Mouse (Mus musculus): Measurements from ENCODE around the gene Foxk1. TPM values are rescaled to one million over a fixed set of nuclear protein-coding genes. Genes with fewer than 3 reads are reported as not detected.

Foxk1 gene
- total RNA-seq, 2 experiments from 2014 or later = 14.5 to 21.2 TPM

DNA sequence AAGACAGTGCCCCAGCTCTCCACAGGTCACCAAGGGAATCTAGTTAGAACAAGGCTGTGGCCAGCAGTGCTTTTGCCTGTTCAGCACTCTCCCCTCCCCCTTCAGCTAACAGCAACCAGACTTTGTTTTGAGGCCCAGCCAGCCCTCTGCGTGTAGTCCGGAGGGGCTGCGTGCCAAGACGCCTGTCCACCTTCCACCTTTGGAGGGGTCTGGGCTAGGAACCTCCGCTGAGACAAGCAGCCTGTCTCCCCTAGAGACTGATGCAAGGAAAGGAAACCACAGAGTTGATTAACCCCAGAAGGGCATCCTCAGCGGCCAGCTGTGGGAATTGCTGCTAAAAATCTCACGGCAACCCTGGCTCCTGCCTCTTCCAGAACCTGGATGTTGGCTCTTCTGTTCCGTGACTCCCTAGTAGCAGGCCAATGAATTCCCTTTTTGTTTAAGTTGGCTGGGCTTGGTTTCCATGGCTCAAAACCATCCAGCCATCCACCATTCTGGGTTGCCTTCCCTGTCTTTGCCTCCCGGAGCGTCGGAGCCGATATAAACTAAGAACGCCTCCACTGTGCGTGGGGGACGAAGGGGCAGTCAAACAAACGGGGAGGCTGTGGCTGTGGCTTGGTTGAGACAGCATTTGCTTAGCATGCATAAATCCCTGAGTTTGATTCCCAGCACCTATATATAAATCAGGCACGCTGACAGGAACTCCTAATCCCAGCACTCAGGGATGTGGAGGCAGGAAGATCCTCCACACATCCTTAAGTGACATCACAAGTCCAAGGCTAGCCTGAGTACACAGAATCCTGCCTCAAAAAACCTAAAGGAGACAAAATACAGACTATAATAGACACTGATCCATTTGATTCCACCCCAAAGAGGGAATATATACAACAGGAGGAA lies 14.3 kb upstream of the Foxk1 start:
- peak; percentile 16; the same call in 1 of the 2 replicates for ATAC-seq (ENCODE audit: poor library complexity, severe bottlenecking)

DNA sequence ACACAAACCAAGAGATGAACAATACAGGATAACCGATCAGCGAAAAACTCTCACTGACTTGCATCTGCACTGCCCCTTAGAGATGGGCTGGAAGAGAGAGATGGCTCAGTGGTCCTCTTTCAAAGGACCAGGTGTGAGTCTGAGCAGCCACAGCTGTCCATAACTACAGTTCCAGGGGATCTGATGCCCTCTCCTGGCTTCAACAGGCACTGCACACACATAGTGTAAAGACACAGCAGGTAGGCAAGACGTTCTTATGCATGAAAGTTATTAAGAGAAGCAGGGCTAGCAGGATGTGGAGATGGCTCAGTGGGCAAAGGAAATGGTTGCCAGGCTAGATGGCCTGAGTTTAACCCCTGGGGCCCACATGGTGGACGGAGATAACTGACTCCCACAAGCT lies 13.6 kb upstream of the Foxk1 start:
- ATAC-seq (ENCODE audit: poor library complexity, severe bottlenecking) = peak; percentile 58

GRCm38 (mm10) chr5:142391691-142392090 lies 9.6 kb upstream of the Foxk1 start:
- no peak for ATAC-seq (ENCODE audit: poor library complexity, severe bottlenecking)

DNA sequence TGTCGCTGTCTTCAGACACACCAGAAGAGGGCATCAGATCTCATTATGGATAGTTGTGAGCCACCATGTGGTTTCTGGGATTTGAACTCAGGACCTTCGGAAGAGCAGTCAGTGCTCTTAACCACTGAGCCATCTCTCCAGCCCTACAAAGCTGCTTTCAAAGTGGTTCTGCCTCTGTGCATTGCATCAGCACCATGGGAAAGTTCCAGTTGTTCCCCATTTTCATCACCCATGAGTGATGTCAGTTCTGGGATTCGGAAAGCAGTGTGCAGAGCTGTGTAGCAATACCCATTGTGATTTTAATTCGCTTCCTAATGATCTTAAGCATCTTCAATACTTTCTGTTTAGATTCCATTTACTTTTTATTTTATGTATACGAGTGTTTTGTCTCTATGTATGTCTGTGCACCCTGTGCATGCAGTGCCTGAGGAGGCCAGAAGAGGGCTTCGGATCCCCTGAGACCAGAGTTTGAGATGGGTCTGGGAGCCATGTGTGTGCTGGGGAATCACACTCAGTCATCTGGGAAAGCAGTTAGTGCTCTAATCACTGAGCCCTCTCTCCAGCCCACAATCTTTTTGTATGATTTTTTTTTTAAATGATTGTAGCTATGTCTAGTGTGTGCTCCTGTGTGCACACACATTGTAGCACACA lies 6.6 kb upstream of the Foxk1 start:
- ATAC-seq (ENCODE audit: poor library complexity, severe bottlenecking) = peak; percentile 84

- no peak for ATAC-seq (ENCODE audit: poor library complexity, severe bottlenecking)
Measured at GRCm38 (mm10) chr5:142395909-142396308, 5.4 kb upstream of the Foxk1 start.

DNA sequence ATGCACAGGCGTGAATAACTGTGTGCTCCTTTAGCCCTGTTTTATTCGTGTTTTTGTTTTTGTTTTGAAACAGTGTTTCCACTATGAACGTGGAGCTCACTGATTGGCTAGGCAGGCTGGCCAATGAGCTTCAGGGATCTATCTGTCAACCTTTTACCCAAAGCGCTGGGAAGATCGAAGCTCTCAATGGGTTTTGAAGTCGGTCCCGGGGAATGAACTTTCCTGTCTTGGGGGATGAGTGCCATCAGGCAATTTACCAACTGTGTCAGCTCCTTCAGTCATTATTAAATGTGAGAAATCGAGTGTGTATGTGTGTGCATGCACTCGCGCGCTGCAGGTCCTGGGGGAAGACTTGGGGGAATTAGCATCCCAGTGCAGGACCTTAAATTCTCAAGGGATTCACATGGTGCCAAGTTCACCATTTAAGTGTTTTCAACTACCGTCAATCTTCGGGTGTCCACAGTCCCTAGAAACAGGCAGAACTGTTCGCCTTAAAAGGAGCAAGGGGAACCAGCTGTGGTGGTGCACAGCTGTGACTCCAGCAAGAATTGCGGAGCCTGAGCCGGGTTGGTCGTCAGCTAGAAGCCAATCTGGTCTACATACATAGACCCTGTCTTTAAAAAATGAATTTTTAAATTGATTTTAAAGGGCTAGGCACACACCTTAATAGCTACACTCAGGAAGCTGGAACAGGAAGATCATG lies 965 bp upstream of the Foxk1 start:
- 0 out of 2 replicates have a peak, but pooled peaks have one; percentile 3 for ATAC-seq (ENCODE audit: poor library complexity, severe bottlenecking)

DNA sequence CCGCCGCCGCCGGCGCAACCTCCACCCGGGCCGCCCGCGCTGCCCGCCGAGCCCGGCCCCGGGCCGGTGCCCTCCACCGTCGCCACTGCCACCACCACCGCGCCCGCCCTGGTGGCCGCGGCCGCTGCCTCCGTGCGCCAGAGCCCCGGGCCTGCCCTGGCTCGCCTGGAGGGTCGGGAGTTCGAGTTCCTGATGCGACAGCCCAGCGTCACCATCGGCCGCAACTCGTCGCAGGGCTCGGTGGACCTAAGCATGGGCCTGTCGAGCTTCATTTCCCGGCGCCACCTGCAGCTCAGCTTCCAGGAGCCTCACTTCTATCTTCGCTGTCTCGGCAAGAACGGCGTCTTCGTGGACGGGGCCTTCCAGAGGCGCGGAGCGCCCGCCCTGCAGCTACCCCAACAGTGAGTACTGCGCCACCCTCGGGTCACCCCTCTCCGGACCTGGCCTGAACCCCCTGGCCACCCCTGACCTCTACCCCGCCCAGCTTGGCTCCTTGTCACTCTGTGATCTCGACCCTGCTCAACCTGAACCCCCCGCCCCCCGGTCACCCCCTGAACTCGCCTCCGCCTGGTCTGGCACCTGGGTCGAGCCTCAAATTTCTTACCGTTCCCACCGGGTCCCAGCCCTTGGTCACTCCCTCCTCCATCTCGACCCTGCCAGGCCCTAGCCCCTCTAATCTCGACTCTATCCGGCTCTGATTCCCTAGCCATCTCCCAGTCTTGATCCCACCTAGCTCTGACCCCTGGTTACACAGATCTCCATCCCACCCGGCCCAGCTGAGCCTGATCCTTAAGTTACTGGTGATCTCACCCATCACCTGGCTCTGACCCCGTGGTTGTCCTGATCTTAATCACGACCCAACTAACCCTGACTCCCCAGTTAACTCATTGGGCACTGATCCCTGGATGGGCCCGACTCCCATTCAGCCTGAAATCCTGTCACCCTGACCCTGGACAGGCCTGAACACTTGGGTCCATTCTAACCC lies 636 bp downstream of the Foxk1 start:
- ATAC-seq (ENCODE audit: poor library complexity, severe bottlenecking) = peak; percentile 32

DNA sequence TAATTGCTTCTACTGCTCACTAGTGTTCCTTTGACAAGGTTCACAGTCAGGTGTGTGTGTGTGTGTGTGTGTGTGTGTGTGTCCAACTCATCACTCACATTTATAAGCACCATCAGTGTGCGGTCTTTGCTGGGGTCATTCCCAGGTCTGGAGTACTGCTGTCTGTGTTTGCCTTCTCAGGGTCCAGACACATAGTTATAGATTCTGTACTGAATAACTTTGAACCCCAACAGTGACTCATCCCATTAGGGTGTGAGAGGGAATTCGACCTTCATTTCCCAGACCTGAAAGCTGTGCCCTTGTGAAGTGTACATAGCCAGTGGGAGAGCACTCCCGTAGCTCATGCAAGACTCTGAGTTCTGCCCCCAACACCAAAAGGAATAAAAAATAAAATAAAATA lies 2.4 kb downstream of the Foxk1 start:
- ATAC-seq (ENCODE audit: poor library complexity, severe bottlenecking) = no peak

- ATAC-seq (ENCODE audit: poor library complexity, severe bottlenecking) = no peak
Measured at GRCm38 (mm10) chr5:142404307-142404706, 3.0 kb downstream of the Foxk1 start.

GRCm38 (mm10) chr5:142405426-142405825 lies 4.1 kb downstream of the Foxk1 start:
- ATAC-seq (ENCODE audit: poor library complexity, severe bottlenecking) = no peak

DNA sequence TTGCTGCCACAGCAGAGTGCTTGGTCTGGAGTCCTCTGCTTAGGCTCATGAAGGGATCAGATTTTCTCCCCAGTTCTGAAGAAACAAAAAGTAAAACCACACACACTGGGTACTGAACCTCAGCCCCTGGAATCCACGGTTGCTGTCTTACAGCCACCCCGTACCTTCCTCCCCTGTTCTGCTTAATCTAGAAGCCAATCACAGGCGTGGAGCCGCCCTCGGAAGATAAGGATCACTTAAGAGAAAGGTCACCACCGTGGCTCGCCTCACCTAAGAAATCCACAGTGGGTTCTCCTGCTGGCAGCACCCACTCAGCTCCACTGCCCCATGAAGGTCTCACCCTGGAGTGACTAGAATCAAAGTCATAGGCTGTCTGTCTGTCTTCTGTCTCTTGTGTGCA lies 5.1 kb downstream of the Foxk1 start:
- ATAC-seq (ENCODE audit: poor library complexity, severe bottlenecking) = no peak

GRCm38 (mm10) chr5:142406937-142407336 lies 5.6 kb downstream of the Foxk1 start:
- ATAC-seq (ENCODE audit: poor library complexity, severe bottlenecking) = no peak

- ATAC-seq (ENCODE audit: poor library complexity, severe bottlenecking) = no peak
Measured at GRCm38 (mm10) chr5:142407381-142407780, 6.1 kb downstream of the Foxk1 start.

- ATAC-seq (ENCODE audit: poor library complexity, severe bottlenecking) = no peak
Measured at GRCm38 (mm10) chr5:142409169-142409568, 7.9 kb downstream of the Foxk1 start.

GRCm38 (mm10) chr5:142410348-142410747 lies 9.1 kb downstream of the Foxk1 start:
- ATAC-seq (ENCODE audit: poor library complexity, severe bottlenecking) = no peak

DNA sequence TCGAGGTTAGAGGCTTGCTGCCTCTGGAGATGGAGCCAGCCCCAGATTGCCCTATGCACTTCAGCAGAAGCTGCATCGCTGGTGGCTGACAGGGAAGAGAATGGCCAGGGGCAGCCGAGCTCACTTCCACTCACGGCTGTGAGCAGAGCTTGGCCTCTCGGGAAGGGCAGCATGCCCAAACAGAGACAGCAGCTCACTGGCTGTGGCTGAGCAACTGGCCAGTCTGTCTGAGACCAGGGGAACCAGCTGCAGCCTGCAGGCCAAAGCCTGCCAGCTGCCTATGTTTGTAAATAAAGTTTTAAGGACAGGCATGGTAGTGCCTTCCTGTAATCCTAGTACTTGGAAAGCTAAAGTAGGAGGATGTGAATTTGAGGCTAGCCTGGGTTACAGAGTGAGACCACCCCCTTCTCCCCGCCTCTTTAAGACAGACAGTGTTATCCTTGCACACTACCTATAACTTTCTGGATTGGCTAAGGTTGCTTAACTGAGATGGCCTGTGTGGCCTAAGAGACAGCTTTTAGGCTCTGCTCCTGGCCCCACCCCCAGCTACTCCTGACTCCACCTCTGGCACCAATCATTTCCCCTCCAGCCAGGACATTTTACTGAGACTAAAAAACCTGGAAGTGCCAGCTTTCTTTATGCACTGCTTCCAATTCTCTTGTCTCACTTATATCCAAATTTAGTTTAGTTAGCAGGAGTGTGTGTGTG lies 11.5 kb downstream of the Foxk1 start:
- ATAC-seq (ENCODE audit: poor library complexity, severe bottlenecking) = peak; percentile 63

DNA sequence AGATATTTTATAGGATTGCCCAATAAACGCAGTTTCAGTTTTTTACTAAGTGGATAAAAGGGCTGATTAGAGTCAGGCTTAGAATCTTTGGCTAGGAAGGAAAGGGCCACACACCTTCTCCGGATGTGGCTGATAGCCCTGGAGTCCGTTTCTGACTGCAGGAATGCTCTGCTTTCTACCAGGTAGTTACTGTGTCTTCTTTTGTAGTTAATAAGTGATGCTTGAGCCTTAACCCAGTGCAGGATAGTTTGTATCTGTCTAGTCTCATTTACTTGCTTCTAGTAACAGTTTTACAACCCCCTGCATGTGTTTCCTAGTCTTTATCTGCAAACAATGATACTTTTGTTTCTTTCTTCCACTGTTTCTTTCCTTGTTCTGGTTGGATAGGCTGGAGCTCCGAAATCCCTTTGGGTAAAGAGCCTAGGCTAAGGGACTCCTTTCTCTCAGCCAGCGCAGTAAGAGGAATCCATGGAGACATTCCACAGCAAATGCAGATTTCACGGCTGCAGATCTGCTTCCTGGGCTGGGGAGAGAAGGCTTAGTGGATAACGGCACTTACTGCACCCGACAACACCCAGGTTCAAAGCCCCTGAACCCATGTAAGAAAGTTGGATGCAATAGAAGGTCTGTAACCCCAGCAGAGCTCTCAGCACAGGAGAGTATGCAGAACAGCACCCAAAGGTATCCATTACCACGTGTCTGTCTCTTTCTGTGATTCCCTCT lies 12.6 kb downstream of the Foxk1 start:
- ATAC-seq (ENCODE audit: poor library complexity, severe bottlenecking) = no peak

GRCm38 (mm10) chr5:142415401-142415800 lies 14.1 kb downstream of the Foxk1 start:
- no peak for ATAC-seq (ENCODE audit: poor library complexity, severe bottlenecking)

All from megakaryocyte, adult 5-6 weeks (primary cell).